Mouse (Mus musculus) heart, embryonic 14.5 days (tissue): ENCODE measurements around the gene Jam3. TPM values are rescaled to one million over a fixed set of nuclear protein-coding genes. Genes with fewer than 3 reads are reported as not detected.

ENCODE experiments used
- ATAC-seq: fragments of 200-750 bp; cut with Nextera tagmentation; 2 replicates; pipeline ENCODE4 v1.8.0; 2017; ENCODE audit warnings: low read depth, moderate TSS enrichment; ENCODE audit not compliant: insufficient number of reproducible peaks, insufficient read depth, low FRiP score
- H3K27ac ChIP-seq, 2 experiments: fragments of 200-500 bp in 1 of 2; fragments of 300-500 bp in 1 of 2; sonication (generic) in 1 of 2; replicated peaks in 1 of 2; 2 replicates each; pipeline ENCODE4 v1.5.1; 2012 to 2014; ENCODE audit warnings: low read depth in 2 of 2, low read length in 2 of 2, control low read depth in 1 of 2, mild to moderate bottlenecking in 1 of 2, mixed read lengths in 1 of 2; ENCODE audit not compliant: control insufficient read depth in 1 of 2, insufficient read depth in 1 of 2
- H3K27me3 ChIP-seq: fragments of 300-500 bp; sonication (generic); 2 replicates; pipeline ENCODE4 v1.6.1; 2014; ENCODE audit warnings: mild to moderate bottlenecking, low read length, control low read depth; ENCODE audit not compliant: control insufficient read depth, insufficient read depth
- H3K36me3 ChIP-seq: fragments of 300-500 bp; sonication (generic); 2 replicates; pipeline ENCODE4 v1.6.1; 2014; ENCODE audit warnings: mild to moderate bottlenecking, control low read depth, low read length, mixed read lengths; ENCODE audit not compliant: control insufficient read depth, insufficient read depth
- H3K4me1 ChIP-seq, 2 experiments: fragments of 200-500 bp in 1 of 2; fragments of 300-500 bp in 1 of 2; sonication (generic) in 1 of 2; 2 replicates each; pipeline ENCODE4 v1.6.1; 2012 to 2014; ENCODE audit warnings: low read length in 2 of 2, control low read depth in 1 of 2, mixed read lengths in 1 of 2; ENCODE audit not compliant: control insufficient read depth in 2 of 2, insufficient read depth in 2 of 2
- H3K4me2 ChIP-seq: fragments of 300-500 bp; sonication (generic); 2 replicates; pipeline ENCODE4 v1.6.1; 2014; ENCODE audit warnings: mild to moderate bottlenecking, low read length
- H3K4me3 ChIP-seq, 2 experiments: fragments of 200-500 bp in 1 of 2; fragments of 300-500 bp in 1 of 2; sonication (generic) in 1 of 2; 2 replicates each; pipeline ENCODE4 v1.5.1; 2012 to 2014; ENCODE audit warnings: low read length in 2 of 2, mild to moderate bottlenecking in 2 of 2, control low read depth in 1 of 2, low read depth in 1 of 2, moderate library complexity in 1 of 2; ENCODE audit not compliant: control insufficient read depth in 1 of 2, insufficient read depth in 1 of 2
- H3K9ac ChIP-seq: fragments of 300-500 bp; sonication (generic); 2 replicates; pipeline ENCODE4 v1.6.1; 2014; ENCODE audit warnings: mild to moderate bottlenecking, low read length
- H3K9me3 ChIP-seq: fragments of 300-500 bp; sonication (generic); 2 replicates; pipeline ENCODE4 v1.6.1; 2016; ENCODE audit warnings: low read length, control low read depth; ENCODE audit not compliant: control insufficient read depth
- WGBS: fragments of 180-500 bp; shearing (Covaris S2); extraction: QIAGEN DNeasy Blood & Tissue Kit; methylation state at CpG from one replicate; pipeline ENCODE4 v1.1.7; 2014; 5-methylcytosine and 5-hydroxymethylcytosine counted together
- polyA plus RNA-seq: library from polyadenylated mRNA; unstranded; fragments of >200 nt; fragmentation: Nextera tagmentation; extraction: Ambion mirVana; gene quantifications from 2 replicates; pipeline ENCODE4 v1.2.1, GENCODE M21; 2014

Jam3 gene
- polyA plus RNA-seq, 1 experiment from 2014 or later: 40.9 TPM

- H3K36me3 ChIP-seq: peaks cover 93% of the 10 kb centered on the region
- no peaks in the 10 kb centered on the region for H3K9me3 ChIP-seq
- WGBS: 61% methylated on average over 5 of the region's 5 CpGs
- H3K4me2 ChIP-seq: no peak overlapping the region
- no peak overlapping the region for H3K9ac ChIP-seq
- no peak overlapping the region for H3K27ac ChIP-seq
- no peak overlapping the region for H3K4me3 ChIP-seq
- no peaks in the 10 kb centered on the region for H3K27me3 ChIP-seq
- peaks cover 3 to 4% of the 10 kb centered on the region in 2 experiments; a peak in 3 of 4 replicates for H3K4me1 ChIP-seq
- no peak for ATAC-seq
Measured at GRCm38 (mm10) chr9:27086256-27086655, 69.0 kb downstream of the Jam3 start.

- no peak for ATAC-seq
- Histone ChIP-seq H3K27me3 (no peaks in the 10 kb centered on the region), H3K4me2 (no peak overlapping the region), H3K4me3 (no peak overlapping the region), H3K27ac (no peak overlapping the region), H3K9me3 (no peaks in the 10 kb centered on the region), H3K36me3 (peaks cover 88% of the 10 kb centered on the region), H3K4me1 (peaks cover 0 to 2% of the 10 kb centered on the region in 2 experiments; a peak in 2 of 4 replicates), H3K9ac (no peak overlapping the region)
Measured at GRCm38 (mm10) chr9:27075812-27076211, 79.4 kb downstream of the Jam3 start.

- Histone ChIP-seq H3K4me2 (no peak overlapping the region), H3K4me1 (peaks cover 0 to 2% of the 10 kb centered on the region in 2 experiments; a peak in 2 of 4 replicates), H3K4me3 (no peak overlapping the region), H3K27ac (no peak overlapping the region), H3K36me3 (peaks cover 89% of the 10 kb centered on the region), H3K27me3 (no peaks in the 10 kb centered on the region), H3K9me3 (no peaks in the 10 kb centered on the region), H3K9ac (no peak overlapping the region)
- no peak for ATAC-seq
- 79% methylated on average over 1 of the region's 1 CpGs for WGBS
Measured at GRCm38 (mm10) chr9:27074677-27075076, 80.5 kb downstream of the Jam3 start.

GRCm38 (mm10) chr9:27070895-27071294 lies 84.3 kb downstream of the Jam3 start:
- Histone ChIP-seq H3K9me3 (no peaks in the 10 kb centered on the region), H3K9ac (no peak overlapping the region), H3K4me3 (no peak overlapping the region), H3K27ac (no peak overlapping the region), H3K4me2 (no peak overlapping the region), H3K27me3 (no peaks in the 10 kb centered on the region), H3K36me3 (peaks cover 89% of the 10 kb centered on the region), H3K4me1 (peaks cover 0 to 2% of the 10 kb centered on the region in 2 experiments; a peak in 2 of 4 replicates)
- 76% methylated on average over 4 of the region's 4 CpGs for WGBS
- no peak for ATAC-seq

- 90% methylated on average over 5 of the region's 5 CpGs for WGBS
- no peak for ATAC-seq
- Histone ChIP-seq H3K27me3 (no peaks in the 10 kb centered on the region), H3K36me3 (peaks cover 95% of the 10 kb centered on the region), H3K4me1 (no peaks in the 10 kb centered on the region), H3K4me3 (no peak overlapping the region), H3K9me3 (no peaks in the 10 kb centered on the region), H3K4me2 (no peak overlapping the region), H3K27ac (no peak overlapping the region), H3K9ac (no peak overlapping the region)
Measured at GRCm38 (mm10) chr9:27058341-27058740, 96.9 kb downstream of the Jam3 start.

- Histone ChIP-seq H3K36me3 (peaks cover 94% of the 10 kb centered on the region), H3K9ac (no peak overlapping the region), H3K27me3 (no peaks in the 10 kb centered on the region), H3K4me1 (no peaks in the 10 kb centered on the region), H3K27ac (no peak overlapping the region), H3K4me2 (no peak overlapping the region), H3K9me3 (no peaks in the 10 kb centered on the region), H3K4me3 (no peak overlapping the region)
- ATAC-seq: no peak
- WGBS: 89% methylated on average over 2 of the region's 2 CpGs
Measured at GRCm38 (mm10) chr9:27049492-27049891, 105.7 kb downstream of the Jam3 start.

Other genes with a start within 250 kb of the Jam3 start
- gene Gm1110, start 232.3 kb downstream of the Jam3 start, polyA plus RNA-seq: not detected in 2 replicates
- 36.4 and 38.2 TPM in 2 replicates for gene Acad8, start 155.9 kb downstream of the Jam3 start, polyA plus RNA-seq
- gene Thyn1, start 155.7 kb downstream of the Jam3 start, polyA plus RNA-seq: 97.9 and 103 TPM in 2 replicates
- 22.3 and 25.3 TPM in 2 replicates for gene Vps26b, start 125.4 kb downstream of the Jam3 start, polyA plus RNA-seq
- 22.2 and 25.1 TPM in 2 replicates for gene Ncapd3, start 125.2 kb downstream of the Jam3 start, polyA plus RNA-seq
- gene Igsf9b, start 143.8 kb upstream of the Jam3 start, polyA plus RNA-seq: 4.2 and 4.5 TPM in 2 replicates
- gene Spata19, start 241.4 kb upstream of the Jam3 start, polyA plus RNA-seq: not detected in 2 replicates